Mouse (Mus musculus) lung, embryonic 16.5 days (tissue): ENCODE results near the gene Lrpap1. TPM values are rescaled to one million over a fixed set of nuclear protein-coding genes. Genes with fewer than 3 reads are reported as not detected.

ENCODE experiments used
- ATAC-seq: fragments of 200-750 bp; cut with Nextera tagmentation; 2 replicates; pipeline ENCODE4 v1.8.0; 2017; ENCODE audit warnings: low read depth, mild to moderate bottlenecking, moderate library complexity
- H3K27ac ChIP-seq: fragments of 300-500 bp; sonication (generic); 2 replicates; pipeline ENCODE4 v1.5.1; 2014; ENCODE audit warnings: mild to moderate bottlenecking, control low read depth, low read length
- H3K27me3 ChIP-seq: fragments of 300-500 bp; sonication (generic); 2 replicates; pipeline ENCODE4 v1.6.1; 2014; ENCODE audit warnings: low read depth, low read length, mixed read lengths; ENCODE audit not compliant: control insufficient read depth, insufficient read depth
- H3K36me3 ChIP-seq: fragments of 300-500 bp; sonication (generic); 2 replicates; pipeline ENCODE4 v1.6.1; 2014; ENCODE audit warnings: low read length; ENCODE audit not compliant: control insufficient read depth, insufficient read depth
- H3K4me1 ChIP-seq: fragments of 300-500 bp; sonication (generic); replicated peaks from 2 replicates; pipeline ENCODE4 v1.6.1; 2014; ENCODE audit warnings: low read length, mixed read lengths; ENCODE audit not compliant: control insufficient read depth, insufficient read depth
- H3K4me2 ChIP-seq: fragments of 300-500 bp; sonication (generic); 2 replicates; pipeline ENCODE4 v1.6.1; 2014; ENCODE audit warnings: low read depth, low read length, control low read depth
- H3K4me3 ChIP-seq: fragments of 300-500 bp; sonication (generic); 2 replicates; pipeline ENCODE4 v1.5.1; 2014; ENCODE audit warnings: mild to moderate bottlenecking, low read length, control low read depth
- H3K9ac ChIP-seq: fragments of 300-500 bp; sonication (generic); 2 replicates; pipeline ENCODE4 v1.6.1; 2014; ENCODE audit warnings: low read length, control low read depth
- H3K9me3 ChIP-seq: fragments of 300-500 bp; sonication (generic); 2 replicates; pipeline ENCODE4 v1.6.1; 2016; ENCODE audit warnings: low read length; ENCODE audit not compliant: control insufficient read depth
- WGBS: fragments of 180-500 bp; shearing (Covaris S2); extraction: QIAGEN DNeasy Blood & Tissue Kit; methylation state at CpG from one replicate; pipeline ENCODE4 v1.1.7; 2014; 5-methylcytosine and 5-hydroxymethylcytosine counted together
- polyA plus RNA-seq: library from polyadenylated mRNA; unstranded; fragments of >200 nt; fragmentation: Nextera tagmentation; extraction: Ambion mirVana; gene quantifications from 2 replicates; pipeline ENCODE4 v1.2.1, GENCODE M21; 2015

The Lrpap1 gene
- polyA plus RNA-seq, 1 experiment from 2014 or later = 172 TPM

GRCm38 (mm10) chr5:35073992-35074391 lies 31.6 kb downstream of the Lrpap1 start:
- H3K4me2 ChIP-seq = no peak overlapping the region
- WGBS = 68% methylated on average over 9 of the region's 9 CpGs
- ATAC-seq = no peak

GRCm38 (mm10) chr5:35073235-35073634 lies 32.3 kb downstream of the Lrpap1 start:
- Histone ChIP-seq H3K36me3 (no peaks in the 10 kb centered on the region), H3K9ac (no peak overlapping the region), H3K27me3 (no peaks in the 10 kb centered on the region), H3K4me2 (no peak overlapping the region), H3K4me1 (no peaks in the 10 kb centered on the region), H3K27ac (no peak overlapping the region), H3K9me3 (no peaks in the 10 kb centered on the region), H3K4me3 (no peak overlapping the region)
- ATAC-seq = no peak
- 79% methylated on average over 11 of the region's 11 CpGs for WGBS

More at GRCm38 (mm10) chr5:35073992-35074391, 31.6 kb downstream of the Lrpap1 start:
- Histone ChIP-seq H3K27me3 (peaks cover 2% of the 10 kb centered on the region; the same call in 1 of the 2 replicates), H3K4me3 (no peak overlapping the region), H3K4me1 (no peaks in the 10 kb centered on the region), H3K27ac (no peak overlapping the region), H3K9ac (no peak overlapping the region), H3K36me3 (no peaks in the 10 kb centered on the region), H3K9me3 (no peaks in the 10 kb centered on the region)

GRCm38 (mm10) chr5:35071855-35072254 lies 33.7 kb downstream of the Lrpap1 start:
- Histone ChIP-seq H3K4me2 (no peak overlapping the region), H3K36me3 (no peaks in the 10 kb centered on the region), H3K27ac (no peak overlapping the region), H3K4me3 (no peak overlapping the region), H3K4me1 (no peaks in the 10 kb centered on the region), H3K27me3 (no peaks in the 10 kb centered on the region), H3K9ac (no peak overlapping the region), H3K9me3 (no peaks in the 10 kb centered on the region)
- WGBS = 75% methylated on average over 6 of the region's 6 CpGs
- no peak for ATAC-seq

- H3K27ac ChIP-seq = no peak overlapping the region
- no peaks in the 10 kb centered on the region for H3K9me3 ChIP-seq
- no peaks in the 10 kb centered on the region for H3K4me1 ChIP-seq
- no peaks in the 10 kb centered on the region for H3K36me3 ChIP-seq
- no peak for ATAC-seq
- WGBS = 50% methylated on average over 7 of the region's 7 CpGs
- no peak overlapping the region for H3K4me3 ChIP-seq
- H3K27me3 ChIP-seq = no peaks in the 10 kb centered on the region
- H3K9ac ChIP-seq = no peak overlapping the region
- no peak overlapping the region for H3K4me2 ChIP-seq
Observed at GRCm38 (mm10) chr5:35070953-35071352, 34.6 kb downstream of the Lrpap1 start.

GRCm38 (mm10) chr5:35070314-35070713 lies 35.3 kb downstream of the Lrpap1 start:
- no peak overlapping the region for H3K4me3 ChIP-seq
- no peak overlapping the region for H3K27ac ChIP-seq
- no peak overlapping the region for H3K9ac ChIP-seq
- no peaks in the 10 kb centered on the region for H3K4me1 ChIP-seq
- no peaks in the 10 kb centered on the region for H3K27me3 ChIP-seq
- H3K9me3 ChIP-seq = no peaks in the 10 kb centered on the region
- ATAC-seq = no peak
- H3K4me2 ChIP-seq = no peak overlapping the region
- 84% methylated on average over 8 of the region's 8 CpGs for WGBS
- H3K36me3 ChIP-seq = no peaks in the 10 kb centered on the region

- H3K27ac ChIP-seq = no peak overlapping the region
- no peaks in the 10 kb centered on the region for H3K9me3 ChIP-seq
- H3K4me1 ChIP-seq = no peaks in the 10 kb centered on the region
- 86% methylated on average over 2 of the region's 2 CpGs for WGBS
- no peak overlapping the region for H3K9ac ChIP-seq
- H3K36me3 ChIP-seq = no peaks in the 10 kb centered on the region
- H3K27me3 ChIP-seq = no peaks in the 10 kb centered on the region
- ATAC-seq = no peak
- H3K4me2 ChIP-seq = no peak overlapping the region
- H3K4me3 ChIP-seq = no peak overlapping the region
Observed at GRCm38 (mm10) chr5:35069841-35070240, 35.7 kb downstream of the Lrpap1 start.

- ATAC-seq = no peak
- H3K4me3 ChIP-seq = no peak overlapping the region
- WGBS = 54% methylated on average over 3 of the region's 3 CpGs
- H3K9ac ChIP-seq = no peak overlapping the region
- peaks cover 13% of the 10 kb centered on the region for H3K4me1 ChIP-seq
- no peaks in the 10 kb centered on the region for H3K9me3 ChIP-seq
- H3K4me2 ChIP-seq = no peak overlapping the region
- H3K27me3 ChIP-seq = peaks cover 16% of the 10 kb centered on the region
- H3K27ac ChIP-seq = no peak overlapping the region
- H3K36me3 ChIP-seq = no peaks in the 10 kb centered on the region
Observed at GRCm38 (mm10) chr5:35060098-35060497, 45.5 kb downstream of the Lrpap1 start.

GRCm38 (mm10) chr5:35058216-35058615 lies 47.4 kb downstream of the Lrpap1 start:
- Histone ChIP-seq H3K4me3 (no peak overlapping the region), H3K27ac (no peak overlapping the region), H3K27me3 (peaks cover 16% of the 10 kb centered on the region), H3K36me3 (no peaks in the 10 kb centered on the region), H3K9me3 (no peaks in the 10 kb centered on the region), H3K4me1 (peaks cover 16% of the 10 kb centered on the region), H3K9ac (no peak overlapping the region), H3K4me2 (no peak overlapping the region)
- WGBS = 42% methylated on average over 1 of the region's 1 CpGs
- no peak for ATAC-seq

GRCm38 (mm10) chr5:35057582-35057981 lies 48.0 kb downstream of the Lrpap1 start:
- no peaks in the 10 kb centered on the region for H3K36me3 ChIP-seq
- no peaks in the 10 kb centered on the region for H3K9me3 ChIP-seq
- peak overlapping the region; percentile 52 for H3K4me3 ChIP-seq
- ATAC-seq = no peak
- peak overlapping the region; percentile 97 for H3K4me2 ChIP-seq
- WGBS = 19% methylated on average over 4 of the region's 4 CpGs
- peaks cover 16% of the 10 kb centered on the region for H3K4me1 ChIP-seq
- peak overlapping the region; percentile 70; the same call in 1 of the 2 replicates for H3K9ac ChIP-seq
- peaks cover 16% of the 10 kb centered on the region for H3K27me3 ChIP-seq
- no peak overlapping the region for H3K27ac ChIP-seq
